Mouse (Mus musculus) monocyte, adult 2 months (primary cell): ENCODE data around the gene Prss46.

Experiments
- DNase-seq, 2 experiments: peaks; one replicate each; pipeline ENCODE4 v3.0.0; 2022; ENCODE audit warnings: low spot score in 2 of 2, low read depth in 1 of 2

The Prss46 gene

GRCm38 (mm10) chr9:110858523-110858922 is 14.2 kb downstream of the Prss46 start:
- no peak for DNase-seq

GRCm38 (mm10) chr9:110858967-110859596 is 14.8 kb downstream of the Prss46 start:
- no peak for DNase-seq

GRCm38 (mm10) chr9:110871030-110871429 is 26.7 kb downstream of the Prss46 start:
- DNase-seq = no peak

GRCm38 (mm10) chr9:110873681-110874659 is 29.7 kb downstream of the Prss46 start:
- DNase-seq = no peak

GRCm38 (mm10) chr9:110874660-110875191 is 30.4 kb downstream of the Prss46 start:
- DNase-seq = no peak

- no peak for DNase-seq
Measured at GRCm38 (mm10) chr9:110875288-110875695, 31.0 kb downstream of the Prss46 start.

- no peak for DNase-seq
Measured at GRCm38 (mm10) chr9:110877353-110877752, 33.0 kb downstream of the Prss46 start.

GRCm38 (mm10) chr9:110877888-110878287 is 33.6 kb downstream of the Prss46 start:
- no peak for DNase-seq

GRCm38 (mm10) chr9:110879191-110879920 is 35.0 kb downstream of the Prss46 start, which contains the start of gene Als2cl:
Gene Als2cl, plus strand, starts transcription at chr9:110879870.
- no peak for DNase-seq

- no peak for DNase-seq
Measured at GRCm38 (mm10) chr9:110879998-110880561, 35.8 kb downstream of the Prss46 start, which contains the start of gene Tmie. Gene Tmie, minus strand, starts transcription at chr9:110880113.

- DNase-seq = no peak
Measured at GRCm38 (mm10) chr9:110880772-110881171, 36.5 kb downstream of the Prss46 start.

- no peak for DNase-seq
Measured at GRCm38 (mm10) chr9:110881953-110882352, 37.6 kb downstream of the Prss46 start.

- no peak for DNase-seq
Measured at GRCm38 (mm10) chr9:110887388-110888303, 43.3 kb downstream of the Prss46 start.

- no peak for DNase-seq
Measured at GRCm38 (mm10) chr9:110888935-110889334, 44.6 kb downstream of the Prss46 start.

GRCm38 (mm10) chr9:110890026-110890783 is 45.9 kb downstream of the Prss46 start:
- DNase-seq = no peak

- no peak for DNase-seq
Measured at GRCm38 (mm10) chr9:110891077-110891828, 46.9 kb downstream of the Prss46 start.

GRCm38 (mm10) chr9:110892552-110892951 is 48.2 kb downstream of the Prss46 start:
- no peak for DNase-seq

- no peak for DNase-seq
Measured at GRCm38 (mm10) chr9:110893429-110893828, 49.1 kb downstream of the Prss46 start.
